Comparison of ENCODE assay signal across 18 mouse cellular contexts in genomic region chr15:59184461-59184860, GRCm38 (mm10).
A peak's percentile ranks its signal among the peaks of the same experiment; 100 is the strongest.
DNase-seq lines count a peak whose midpoint lies in the region; ATAC-seq and TF ChIP-seq lines count a peak whose summit lies in the region.
"Had no signal": no experiment of that assay in that cellular context is flagged by ENCODE, and none has a peak within 500 bp of the region (broad histone marks: within the 10 kb centered on the region; RNA-seq: fewer than 3 reads in every experiment).

No protein-coding gene starts in this region.

- no peaks in the 10 kb centered on the region for H3K9me3 ChIP-seq in forebrain, embryonic 11.5 days (ENCODE audit: control insufficient read depth, low read length)
- H3K9me3 ChIP-seq in forebrain, embryonic 16.5 days (ENCODE audit: control insufficient read depth, low read length): no peaks in the 10 kb centered on the region
- H3K9me3 ChIP-seq in lung, postnatal 0 days (ENCODE audit: low read length): no peaks in the 10 kb centered on the region
- H3K9me3 ChIP-seq: forebrain, embryonic 10.5 days; heart, embryonic 13.5 days; liver, embryonic 12.5 days had no signal

- H3K79me2 ChIP-seq in liver, adult 2 months (ENCODE audit: control insufficient read depth, insufficient read depth, low read length): no peaks in the 10 kb centered on the region

- H3K27ac ChIP-seq in forebrain, embryonic 11.5 days (ENCODE audit: low read depth, low read length): no peak overlapping the region
- H3K27ac ChIP-seq in forebrain, embryonic 16.5 days (ENCODE audit: low read length): no peak overlapping the region
- no peak overlapping the region for H3K27ac ChIP-seq in liver, adult 2 months (replicated peaks; ENCODE audit: insufficient read depth, low read depth, low read length)
- H3K27ac ChIP-seq in lung, postnatal 0 days (ENCODE audit: low read length): no peak overlapping the region
- H3K27ac ChIP-seq: forebrain, embryonic 10.5 days; heart, embryonic 13.5 days; layer of hippocampus, adult 2 months; liver, embryonic 12.5 days had no signal

- peak; percentile 71 for TF ChIP-seq EP300 in lung, postnatal 0 days (IDR thresholded peaks at IDR 0.05)

- no peaks in the 10 kb centered on the region for H3K36me3 ChIP-seq in forebrain, embryonic 11.5 days (ENCODE audit: control insufficient read depth, insufficient read depth, low read length)
- no peaks in the 10 kb centered on the region for H3K36me3 ChIP-seq in forebrain, embryonic 16.5 days (ENCODE audit: control insufficient read depth, insufficient read depth)
- H3K36me3 ChIP-seq in liver, adult 2 months (ENCODE audit: control insufficient read depth, insufficient read depth, low read length): no peaks in the 10 kb centered on the region
- H3K36me3 ChIP-seq in lung, postnatal 0 days (ENCODE audit: insufficient read depth, low read length): no peaks in the 10 kb centered on the region
- H3K36me3 ChIP-seq: forebrain, embryonic 10.5 days; heart, embryonic 13.5 days; liver, embryonic 12.5 days had no signal

- TF ChIP-seq CTCF in liver, adult 2 months (IDR thresholded peaks at IDR 0.05; ENCODE audit: low read depth, low read length): no peak
- no peak for TF ChIP-seq CTCF in lung, postnatal 0 days (IDR thresholded peaks at IDR 0.05)

- no peak overlapping the region for H3K9ac ChIP-seq in forebrain, embryonic 11.5 days (ENCODE audit: low read length)
- H3K9ac ChIP-seq in forebrain, embryonic 16.5 days (replicated peaks; ENCODE audit: low read depth, low read length): no peak overlapping the region
- no peak overlapping the region for H3K9ac ChIP-seq in liver, adult 2 months (ENCODE audit: low read depth, low read length)
- no peak overlapping the region for H3K9ac ChIP-seq in lung, postnatal 0 days (replicated peaks; ENCODE audit: low read depth)
- H3K9ac ChIP-seq: heart, embryonic 13.5 days; liver, embryonic 12.5 days had no signal

- no peak for TF ChIP-seq POLR2A in liver, adult 2 months (IDR thresholded peaks at IDR 0.05; ENCODE audit: extremely low read depth, insufficient read depth, low read length)

- H3K4me3 ChIP-seq in forebrain, embryonic 11.5 days (ENCODE audit: low read depth, low read length): no peak overlapping the region
- H3K4me3 ChIP-seq in forebrain, embryonic 16.5 days (replicated peaks; ENCODE audit: low read length): no peak overlapping the region
- H3K4me3 ChIP-seq in liver, adult 2 months (ENCODE audit: insufficient read depth, low read depth, low read length): no peak overlapping the region
- no peak overlapping the region for H3K4me3 ChIP-seq in lung, postnatal 0 days (ENCODE audit: low read depth, low read length)
- H3K4me3 ChIP-seq: forebrain, embryonic 10.5 days; heart, embryonic 13.5 days; layer of hippocampus, adult 2 months; liver, embryonic 12.5 days had no signal

- 90% methylated on average over 9 of the region's 9 CpGs for WGBS in forebrain, embryonic 11.5 days
- 85% methylated on average over 9 of the region's 9 CpGs for WGBS in forebrain, embryonic 16.5 days
- WGBS in liver, adult 2 months: 33% methylated on average over 9 of the region's 9 CpGs
- 51% methylated on average over 9 of the region's 9 CpGs for WGBS in lung, postnatal 0 days

- peaks cover 4% of the 10 kb centered on the region; the same call in 1 of the 2 replicates for H3K4me1 ChIP-seq in forebrain, embryonic 11.5 days (replicated peaks; ENCODE audit: control insufficient read depth, insufficient read depth, low read length)
- no peaks in the 10 kb centered on the region for H3K4me1 ChIP-seq in forebrain, embryonic 16.5 days (replicated peaks; ENCODE audit: control insufficient read depth, insufficient read depth, low read length)
- peaks cover 5% of the 10 kb centered on the region; the same call in 1 of the 2 replicates for H3K4me1 ChIP-seq in liver, adult 2 months (ENCODE audit: control insufficient read depth, insufficient read depth, low read length)
- H3K4me1 ChIP-seq in lung, postnatal 0 days (ENCODE audit: insufficient read depth, low read depth, low read length): no peaks in the 10 kb centered on the region; the same call in 1 of the 2 replicates
- H3K4me1 ChIP-seq: liver, embryonic 12.5 days had no signal

- no peak for ATAC-seq in forebrain, embryonic 11.5 days (replicated peaks; ENCODE audit: low FRiP score)
- ATAC-seq in forebrain, embryonic 16.5 days: no peak
- ATAC-seq in lung, postnatal 0 days: peak; percentile 82
- ATAC-seq: liver, embryonic 12.5 days had no signal

- H3K4me2 ChIP-seq in forebrain, embryonic 11.5 days (ENCODE audit: low read depth, low read length, severe bottlenecking): no peak overlapping the region
- H3K4me2 ChIP-seq in forebrain, embryonic 16.5 days (ENCODE audit: low read length): no peak overlapping the region
- no peak overlapping the region for H3K4me2 ChIP-seq in lung, postnatal 0 days (replicated peaks; ENCODE audit: low read depth, low read length)
- H3K4me2 ChIP-seq: heart, embryonic 13.5 days; liver, embryonic 12.5 days had no signal

- H3K27me3 ChIP-seq in forebrain, embryonic 11.5 days (ENCODE audit: control insufficient read depth, insufficient read depth, low read length): no peaks in the 10 kb centered on the region
- no peaks in the 10 kb centered on the region for H3K27me3 ChIP-seq in forebrain, embryonic 16.5 days (replicated peaks; ENCODE audit: control insufficient read depth, insufficient read depth, low read length)
- H3K27me3 ChIP-seq in liver, adult 2 months (ENCODE audit: control insufficient read depth, insufficient read depth, low read length): no peaks in the 10 kb centered on the region
- no peaks in the 10 kb centered on the region for H3K27me3 ChIP-seq in lung, postnatal 0 days (replicated peaks; ENCODE audit: insufficient read depth, low read length)
- H3K27me3 ChIP-seq: heart, embryonic 13.5 days had no signal

- DNase-seq in forebrain, embryonic 11.5 days (ENCODE audit: low spot score): peak; percentile 22
- DNase-seq in liver, adult 2 months (ENCODE audit: extremely low read depth, low read depth, low spot score): peak; percentile 48
- no peak for DNase-seq in liver
- DNase-seq in lung, postnatal 0 days (ENCODE audit: low spot score): peak; percentile 91
- DNase-seq in T-cell, adult 2 months (ENCODE audit: low spot score): no peak
- DNase-seq in heart, postnatal 4 days: no peak
- no peak for DNase-seq in yolk sac, embryonic 10.5 days (ENCODE audit: low spot score)
- DNase-seq: cerebellum, adult 9-11 months; left cerebral cortex, postnatal 4 days; midbrain, embryonic 14.5 days; right cerebral cortex, adult 18-20 months; spleen, adult 18-20 months; thymus, adult 18-20 months had no signal

Comparison
In these comparisons a context has a peak if more than half of its experiments do, and no peak if none do; other contexts are left out.
1. DNase-seq: peak in forebrain, embryonic 11.5 days (single experiment), liver, adult 2 months (single experiment) and lung, postnatal 0 days (single experiment); none in liver (single experiment), T-cell, adult 2 months (single experiment), heart, postnatal 4 days (single experiment) and yolk sac, embryonic 10.5 days (single experiment).